Mouse (Mus musculus) cerebellum, adult 11 months (tissue): ENCODE data around the gene Col12a1.

ENCODE experiments used
- DNase-seq: peaks from one replicate; pipeline ENCODE4 v3.0.0; 2022

Col12a1 gene

DNA sequence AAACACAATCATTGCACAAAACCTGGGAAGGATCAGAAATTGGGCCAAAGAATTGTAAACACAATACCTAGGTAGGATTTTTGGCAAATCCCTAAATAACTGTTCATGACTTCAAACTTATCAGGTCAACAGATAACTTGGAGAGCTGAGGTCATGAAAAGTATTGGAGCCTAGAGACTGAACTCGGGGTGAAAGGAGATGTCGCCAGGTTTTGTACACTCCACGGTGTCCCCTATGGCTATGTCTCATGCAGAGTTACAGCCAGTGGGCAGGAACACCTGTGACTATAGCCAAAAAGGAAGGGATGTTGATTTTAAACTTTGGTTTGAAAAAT lies 118.4 kb downstream of the Col12a1 start:
- DNase-seq = no peak

DNA sequence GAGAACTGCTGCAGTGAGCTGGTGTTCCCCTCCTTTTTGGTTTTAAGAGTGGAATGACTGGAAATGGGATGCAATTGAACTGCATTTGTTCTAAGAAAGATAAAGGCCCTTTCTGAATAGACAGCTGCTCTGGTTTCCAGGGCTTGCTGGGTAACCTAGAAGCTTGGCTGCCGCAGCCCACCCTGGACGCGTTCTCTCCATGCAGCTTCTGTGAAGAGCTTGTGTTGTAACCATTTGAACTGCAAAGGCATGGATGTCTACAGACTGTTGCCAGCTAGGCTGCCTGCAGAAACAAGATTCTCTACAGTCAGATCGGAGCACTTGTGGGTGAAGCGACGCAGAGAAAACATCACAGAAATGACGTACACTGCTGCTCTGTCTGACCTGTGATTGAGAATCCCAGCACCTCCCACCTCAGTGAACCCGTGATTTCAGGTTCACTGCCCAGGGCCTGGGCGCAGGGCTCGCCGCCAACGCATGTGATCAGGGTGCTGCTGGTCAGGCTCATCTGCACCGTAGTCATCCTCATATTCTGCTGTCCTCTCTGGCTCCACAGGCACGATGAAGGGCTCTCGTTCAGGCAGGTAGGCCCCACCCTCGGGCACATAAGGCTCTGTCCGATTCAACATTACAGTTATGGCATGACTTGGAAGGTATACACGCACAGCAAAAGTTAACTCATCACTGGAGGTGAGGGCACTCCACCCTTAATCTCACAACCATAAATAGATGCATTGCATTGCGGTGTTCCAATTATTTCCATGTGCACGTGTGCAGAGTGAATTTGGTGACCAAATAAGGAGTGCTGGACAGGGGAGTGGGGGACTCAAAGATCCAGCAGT lies 119.0 kb downstream of the Col12a1 start:
- no peak for DNase-seq

DNA sequence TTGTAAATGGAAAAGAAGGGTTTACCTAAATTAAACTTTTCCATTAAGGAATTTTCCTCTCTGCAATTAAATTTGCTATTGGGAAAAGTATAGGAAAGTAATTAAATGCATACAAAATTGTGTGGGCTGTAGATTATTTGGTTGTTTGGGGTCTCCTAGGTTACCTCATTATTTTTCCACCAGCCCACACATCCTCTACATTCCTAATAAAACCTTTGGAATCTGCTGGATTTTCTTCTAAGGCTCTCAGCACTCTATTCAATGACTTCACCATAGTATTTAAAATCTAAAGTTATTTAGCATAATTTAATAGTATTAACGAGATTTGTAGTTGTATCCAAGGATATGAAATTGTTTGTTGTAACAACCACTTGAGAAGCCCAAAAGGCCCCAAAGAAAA lies 120.1 kb downstream of the Col12a1 start:
- DNase-seq = no peak

DNA sequence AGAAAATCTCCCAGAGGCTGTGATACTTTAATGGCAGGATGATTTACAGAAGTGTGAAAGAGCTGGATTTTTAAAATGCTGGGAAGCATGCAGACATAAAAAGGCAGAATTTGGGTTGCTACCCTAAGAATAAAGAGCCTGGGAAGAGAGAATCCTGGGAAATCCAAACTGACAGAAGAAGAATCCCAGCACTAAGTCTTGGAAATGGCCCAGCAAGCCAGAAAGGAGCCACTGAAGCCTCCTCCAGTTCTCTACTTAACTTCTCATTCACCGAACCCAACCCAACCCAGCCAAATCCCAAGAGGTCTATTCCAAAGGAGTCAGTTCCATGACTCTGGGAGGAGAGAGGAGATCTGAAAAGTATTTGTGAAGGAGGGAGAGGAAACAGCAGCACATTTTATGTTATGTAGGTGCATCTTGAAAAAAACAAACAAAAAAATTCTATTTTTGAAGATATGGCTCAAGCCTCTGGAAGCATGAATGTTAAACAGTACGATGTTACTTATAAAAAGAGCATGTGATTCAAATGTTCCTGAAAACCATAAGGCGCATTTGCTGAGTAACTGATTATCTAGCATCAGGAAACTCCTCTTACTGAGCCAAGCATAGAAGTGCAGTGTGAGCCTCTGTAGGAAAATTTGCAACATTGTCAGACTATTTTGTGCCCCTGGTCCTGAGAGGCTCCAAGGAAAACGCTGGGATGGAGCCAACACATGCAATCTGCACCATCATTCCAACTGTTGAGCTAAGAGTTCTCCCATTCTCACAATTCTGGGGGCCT lies 132.0 kb downstream of the Col12a1 start:
- no peak for DNase-seq

DNA sequence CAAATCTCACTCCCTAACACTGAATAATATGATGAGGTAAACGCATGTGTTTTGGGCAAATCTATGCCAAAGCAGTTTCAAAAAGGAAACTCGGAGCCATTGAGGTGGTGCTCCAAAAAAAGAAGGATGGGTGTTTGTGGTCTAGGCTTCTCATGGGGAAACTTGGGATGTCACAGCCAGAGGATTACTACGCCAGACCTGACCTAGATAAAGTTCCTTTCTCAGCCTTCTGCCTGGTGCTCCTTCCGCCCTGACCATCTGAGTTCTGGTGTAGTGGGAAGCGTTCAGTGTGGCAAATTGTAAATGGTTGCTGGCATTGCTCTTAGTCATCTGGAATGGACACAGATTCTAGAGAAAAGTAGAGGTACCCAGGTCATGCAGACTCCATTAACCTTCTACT lies 151.8 kb downstream of the Col12a1 start:
- no peak for DNase-seq

DNA sequence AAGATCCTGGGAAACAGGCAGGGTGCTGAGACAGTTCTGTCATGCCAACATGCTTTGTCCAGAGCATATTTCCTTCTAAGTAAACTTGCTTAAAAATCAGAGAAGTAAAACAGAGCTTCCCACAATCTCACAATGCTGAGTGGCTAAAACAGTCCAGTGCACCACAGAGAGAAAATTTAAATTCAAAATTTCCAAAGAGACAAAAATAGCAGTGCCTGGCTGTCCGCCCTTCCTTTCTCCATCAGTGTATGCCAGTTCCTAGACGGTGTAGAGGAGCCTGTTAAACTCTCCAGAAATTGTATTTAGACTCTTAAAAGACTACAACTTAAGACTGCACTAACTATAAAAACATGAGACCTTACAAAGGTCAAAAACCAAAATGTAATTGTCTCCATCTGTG lies 165.3 kb downstream of the Col12a1 start:
- DNase-seq = no peak
